Mouse (Mus musculus) megakaryocyte, embryonic 14.5 days (primary cell): ENCODE data around the gene Fbxo10.

Source experiments
- FLI1 ChIP-seq: IDR thresholded peaks from 2 replicates; pipeline ENCODE4 v1.6.1; 2012; ENCODE audit warnings: low read length, inconsistent platforms, mixed read lengths
- GATA1 ChIP-seq: IDR thresholded peaks from 3 replicates; pipeline ENCODE4 v1.6.1; 2012; ENCODE audit warnings: mixed read lengths, low read length, inconsistent platforms, borderline replicate concordance

DNA sequence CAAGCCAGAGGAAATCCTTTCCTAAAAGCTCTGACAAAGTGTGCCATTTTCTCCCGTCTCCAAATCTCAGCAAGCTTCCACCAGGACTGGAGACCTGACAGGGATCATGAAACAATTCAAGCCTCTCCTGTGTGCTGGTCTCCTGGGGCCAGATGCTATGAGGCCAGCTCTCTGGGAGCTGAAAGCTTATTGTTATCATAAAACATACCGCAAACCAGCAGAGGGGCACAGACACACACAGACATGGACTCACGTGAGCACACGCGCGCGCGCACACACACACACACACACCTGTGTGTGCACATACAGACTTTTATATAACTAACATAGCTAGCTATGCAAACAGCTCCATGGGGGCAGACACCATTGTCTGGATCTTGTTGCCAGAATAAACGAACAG lies 1.5 kb downstream of the Fbxo10 start:
- no peak for TF ChIP-seq GATA1
- TF ChIP-seq FLI1, result no peak
